Mouse (Mus musculus): ENCODE measurements around the gene Cd4.

DNA sequence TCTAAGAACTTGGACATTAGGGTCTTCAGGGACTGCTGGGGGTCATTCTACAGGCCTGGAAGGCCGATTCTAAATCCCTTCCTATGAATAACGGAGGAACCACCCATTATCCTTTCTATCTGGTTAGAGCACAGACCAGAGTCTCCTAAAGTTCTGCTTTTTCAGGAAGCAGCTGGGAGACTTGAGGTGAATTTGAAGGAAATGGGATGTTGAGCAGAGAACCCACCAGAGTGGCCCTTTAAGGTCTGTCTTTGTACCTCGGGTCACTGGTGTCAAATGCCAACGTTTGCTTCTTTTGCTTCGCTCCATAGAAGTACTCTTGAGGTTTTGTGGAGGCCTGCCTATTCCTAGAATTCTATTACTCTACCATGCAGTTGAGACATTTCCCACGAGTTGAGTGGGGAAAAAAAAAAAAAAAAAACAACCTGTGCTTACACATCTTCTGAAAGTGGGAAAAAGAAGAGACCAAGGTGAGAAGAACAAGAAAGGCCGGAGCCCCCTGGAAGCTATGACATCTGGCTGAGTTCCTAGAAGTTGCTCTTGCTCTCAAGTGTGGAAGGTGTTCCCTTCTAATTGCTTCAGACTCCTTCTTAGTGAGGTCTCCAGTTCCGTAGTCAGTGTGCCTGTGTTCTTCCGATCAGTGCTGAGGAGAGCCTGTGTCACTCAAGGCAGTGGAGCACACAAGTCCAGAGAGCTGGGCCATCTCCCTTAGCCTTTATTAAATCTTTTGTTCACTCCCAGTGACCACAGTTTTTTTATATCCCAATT, 32.5 kb upstream of the Cd4 start:
- TF ChIP-seq CTCF (IDR thresholded peaks at IDR 0.05; ENCODE audit: control insufficient read depth, insufficient read depth, low read length) (no peak), POLR2A (IDR thresholded peaks at IDR 0.05; ENCODE audit: borderline replicate concordance, control insufficient read depth, low read depth, low read length) (no peak)
